Mouse (Mus musculus): ENCODE data around the gene Slamf8.

DNA sequence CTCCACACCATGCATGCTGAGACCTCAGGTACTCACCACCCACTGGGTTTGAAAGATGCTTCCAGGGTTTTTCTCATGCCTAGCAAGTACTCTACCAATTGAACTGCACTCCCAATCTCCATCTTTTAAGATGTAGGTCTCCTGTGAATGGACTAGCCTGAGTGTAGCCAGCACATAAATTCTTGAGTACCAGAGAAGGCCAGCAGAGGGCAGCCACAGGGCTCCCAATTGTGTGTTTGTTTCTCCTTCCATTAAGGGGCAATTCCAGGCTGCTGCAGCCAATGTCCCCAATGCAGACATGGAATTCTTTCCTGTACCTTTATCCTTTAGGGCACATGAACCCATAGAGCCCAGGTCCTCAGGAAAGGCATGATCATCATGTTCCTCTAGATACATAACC is 4.1 kb upstream of the Slamf8 start:
- TF ChIP-seq CTCF (IDR thresholded peaks at IDR 0.05; ENCODE audit: borderline replicate concordance, control insufficient read depth, extremely low read depth, insufficient read depth, low read length, poor library complexity): no peak
- no peak for TF ChIP-seq POLR2A (IDR thresholded peaks at IDR 0.05; ENCODE audit: control insufficient read depth, extremely low read depth, insufficient read depth, low read length, poor library complexity)
